Mouse (Mus musculus): ENCODE results near the gene Rabggtb.

Gene Rabggtb

DNA sequence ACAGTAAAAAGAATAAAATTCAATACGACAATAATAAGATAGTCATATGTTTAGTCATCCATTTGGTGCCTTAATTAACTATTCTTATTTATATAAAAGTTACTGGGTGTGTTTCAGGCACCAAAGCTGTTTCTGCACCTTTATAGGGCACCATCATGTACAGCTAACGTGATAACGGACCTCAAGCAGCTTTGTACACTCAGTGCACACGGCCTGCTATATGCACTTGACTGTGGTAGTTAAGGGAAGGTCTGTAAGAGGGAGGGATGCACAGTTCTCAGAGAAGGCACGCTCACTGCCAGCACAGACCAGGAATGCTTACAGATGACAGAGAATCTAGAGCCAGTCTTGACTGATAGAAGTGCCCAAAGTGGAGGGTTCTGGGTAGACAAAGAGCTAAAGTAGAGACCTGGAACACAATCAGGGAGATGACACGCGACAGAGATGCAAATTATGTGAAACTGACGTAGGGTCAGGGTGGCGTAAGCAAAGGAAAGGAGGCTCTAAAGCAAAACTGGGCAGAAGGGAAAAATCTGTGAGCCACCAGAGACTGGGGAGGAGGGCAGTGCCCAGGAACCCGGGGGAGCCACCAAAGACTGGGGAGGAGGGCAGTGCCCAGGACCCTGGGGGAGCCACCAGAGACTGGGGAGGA lies 54.3 kb downstream of the Rabggtb start:
- no peak for DNase-seq
